Mouse (Mus musculus): ENCODE data around the gene Gpr174. TPM values are rescaled to one million over a fixed set of nuclear protein-coding genes. Genes with fewer than 3 reads are reported as not detected.
"Not testable (repeated sequence)": the region's sequence is repeated elsewhere in the genome, so short reads cannot be mapped to it uniquely, and the experiment has no call there.

Gene Gpr174
- 0.07 and 1.8 TPM in 2 replicates for total RNA-seq (2021)
- long read RNA-seq, experiment 1 = 0 reads
- long read RNA-seq, experiment 2 = 0 reads

- DNase-seq = no peak
Measured at GRCm38 (mm10) chrX:107255486-107256227, at the start of gene Gpr174. Gene Gpr174, plus strand, starts transcription at chrX:107255878.

DNA sequence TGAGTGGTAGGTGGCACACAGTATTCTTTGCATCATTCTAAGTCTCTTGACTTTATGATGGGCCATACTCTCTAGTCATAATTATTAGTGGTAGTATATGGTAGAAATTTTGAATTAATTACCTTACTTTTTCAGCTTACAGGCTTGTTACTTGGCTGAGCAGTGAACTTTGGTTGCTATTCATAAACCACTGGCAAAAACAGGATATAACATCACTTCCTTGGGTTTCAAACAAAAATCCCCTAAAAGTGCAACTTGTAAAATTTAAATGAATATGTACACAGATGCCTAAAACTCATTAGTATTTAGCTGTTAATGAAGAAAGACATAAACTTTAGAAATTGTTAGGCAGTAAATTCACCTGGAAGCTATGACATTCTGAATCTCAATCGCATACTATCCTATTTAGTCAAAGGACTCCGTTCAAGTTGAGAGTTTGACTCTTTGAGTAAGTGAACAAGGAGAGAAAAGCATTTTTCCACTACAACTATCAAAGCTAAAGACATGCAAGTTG is 38.0 kb upstream of the Gpr174 start:
- no peak for DNase-seq

DNA sequence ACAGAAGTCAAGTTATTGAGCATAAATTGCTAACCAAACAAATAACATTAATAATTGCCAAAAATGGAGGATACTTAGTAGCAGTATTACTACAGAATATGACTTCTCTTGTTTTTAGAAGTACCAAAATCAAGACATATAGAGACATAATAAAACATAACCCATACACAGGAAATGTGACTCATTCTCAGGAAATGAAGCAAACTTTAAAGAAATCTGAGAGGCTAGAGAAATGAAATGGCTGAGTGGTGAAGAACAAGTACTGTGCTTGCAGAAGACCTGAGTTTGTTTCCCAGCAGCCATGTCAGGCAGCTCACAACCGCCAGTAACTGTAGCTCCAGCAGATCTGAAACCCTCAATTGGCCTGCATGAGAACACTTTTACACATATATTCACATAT is 30.8 kb upstream of the Gpr174 start:
- no peak for DNase-seq

GRCm38 (mm10) chrX:107231214-107231613 is 24.5 kb upstream of the Gpr174 start:
- no peak for DNase-seq

- no peak for DNase-seq
Measured at GRCm38 (mm10) chrX:107234655-107235054, 21.0 kb upstream of the Gpr174 start.

- DNase-seq = no peak
Measured at GRCm38 (mm10) chrX:107236461-107236860, 19.2 kb upstream of the Gpr174 start.

DNA sequence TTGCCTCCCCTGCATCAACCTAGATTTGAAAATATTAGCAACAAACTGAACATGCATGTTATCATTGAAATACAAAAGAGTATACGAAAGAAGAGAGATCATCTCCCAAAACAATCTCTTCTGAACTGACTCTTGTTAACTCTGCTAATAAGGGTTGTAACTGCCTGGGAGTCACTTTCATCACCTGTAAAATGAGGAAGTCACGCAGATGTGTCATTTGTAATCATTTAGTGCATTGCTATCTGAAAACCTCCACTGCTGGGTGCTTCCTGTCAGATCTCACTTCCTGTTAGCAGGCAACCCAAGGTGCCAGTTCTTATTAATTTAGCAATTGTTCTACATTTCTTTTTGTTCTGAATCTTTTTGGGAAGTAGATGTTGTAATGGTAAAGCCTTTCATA is 5.3 kb upstream of the Gpr174 start:
- no peak for DNase-seq

DNA sequence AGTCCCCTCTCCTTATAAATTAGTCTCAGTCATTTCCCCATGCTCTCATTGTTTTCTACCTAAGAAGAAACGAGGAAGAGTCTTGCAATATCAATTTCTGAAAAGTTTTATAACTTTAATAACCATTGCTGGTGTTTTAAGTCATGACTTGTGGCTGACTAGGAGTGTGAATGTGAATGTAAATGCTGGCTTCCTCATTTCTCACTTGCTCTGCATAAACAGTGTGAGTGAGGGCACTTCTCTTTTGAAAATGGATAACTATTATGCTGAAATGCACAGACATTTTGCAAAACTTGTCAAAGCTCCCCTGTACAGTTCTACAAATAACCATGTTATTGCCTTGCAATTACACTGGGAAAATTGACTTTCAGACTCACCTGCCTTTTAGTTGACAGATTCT is 8.9 kb downstream of the Gpr174 start:
- DNase-seq = no peak

GRCm38 (mm10) chrX:107277606-107278005 is 21.9 kb downstream of the Gpr174 start:
- no peak for DNase-seq

DNA sequence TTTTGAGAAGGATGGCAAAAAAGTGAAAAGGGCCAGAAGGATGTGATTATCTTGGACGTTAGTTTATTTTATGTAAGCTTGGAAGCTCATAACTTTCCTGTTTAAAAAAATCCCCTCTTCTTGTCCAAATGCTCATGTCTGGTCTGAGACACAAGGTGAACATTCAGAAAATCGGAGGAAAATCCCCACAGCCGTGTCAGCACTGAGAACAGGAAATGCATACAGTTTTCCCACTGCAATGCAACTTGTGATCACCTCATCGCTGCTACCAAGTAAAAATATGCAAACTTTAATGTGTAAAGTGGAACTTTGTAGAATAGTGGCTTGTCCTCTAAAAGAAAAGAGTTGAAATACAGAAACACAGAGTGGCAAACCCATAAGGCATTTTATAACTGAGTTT is 28.5 kb downstream of the Gpr174 start:
- DNase-seq = no peak

DNA sequence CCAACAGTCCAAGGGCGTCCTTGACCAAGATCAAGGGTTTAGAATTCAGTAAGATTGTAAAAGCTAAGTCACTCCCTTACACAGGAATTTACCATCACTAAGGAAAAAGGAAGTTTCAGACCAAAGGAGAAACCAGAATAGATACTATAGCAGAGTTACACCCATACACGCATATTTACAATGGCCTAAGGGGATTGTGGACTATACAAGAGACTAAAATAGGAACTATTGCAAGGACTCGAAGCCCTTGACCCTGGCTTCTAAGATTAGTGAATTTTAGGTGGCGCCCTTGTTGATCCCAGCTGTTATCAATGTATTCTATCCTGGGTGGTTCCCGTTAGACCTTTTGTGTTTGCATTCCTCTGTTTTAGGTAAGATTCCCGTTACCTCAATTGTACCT is 42.2 kb downstream of the Gpr174 start:
- not testable (repeated sequence) for DNase-seq

GRCm38 (mm10) chrX:107298761-107299160 is 43.1 kb downstream of the Gpr174 start:
- DNase-seq = no peak

DNA sequence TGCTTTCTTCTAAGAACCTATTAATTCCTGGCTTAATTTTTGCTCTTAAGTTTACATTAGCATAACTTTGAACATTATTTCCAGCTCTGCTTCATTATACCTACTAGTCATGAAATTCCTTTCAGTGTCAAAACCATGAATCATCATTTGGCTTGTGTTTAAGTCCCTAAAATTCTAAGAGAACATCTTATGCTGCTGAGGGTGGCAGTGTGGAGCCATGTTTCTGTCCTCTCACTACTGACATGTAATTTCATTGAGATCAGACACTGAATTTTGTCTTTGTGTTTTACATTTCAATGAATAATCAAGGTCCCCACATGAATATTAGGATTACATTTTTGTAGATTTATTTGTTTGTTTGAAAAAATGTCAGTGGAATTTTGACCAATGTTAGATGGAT is 50.8 kb downstream of the Gpr174 start:
- DNase-seq = no peak

DNA sequence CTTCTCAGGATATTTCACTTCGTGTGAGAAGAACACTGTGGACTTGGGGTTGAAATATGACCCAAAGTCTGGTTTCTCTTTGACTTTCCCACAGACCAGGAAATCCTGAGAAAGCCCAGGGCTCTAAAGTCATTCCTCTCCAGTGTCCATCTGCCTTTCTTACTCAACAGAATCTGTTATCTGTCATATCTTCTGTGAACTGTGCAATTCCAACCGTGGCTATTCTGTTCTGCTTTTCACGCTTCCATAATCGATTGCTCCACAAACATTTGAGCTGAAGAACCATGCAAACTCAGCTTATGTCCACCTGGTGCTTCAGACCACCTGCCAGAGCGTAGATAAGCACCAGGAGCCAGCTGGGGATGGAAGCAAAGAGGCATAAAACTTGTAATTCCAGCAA is 56.9 kb downstream of the Gpr174 start:
- DNase-seq = no peak

DNA sequence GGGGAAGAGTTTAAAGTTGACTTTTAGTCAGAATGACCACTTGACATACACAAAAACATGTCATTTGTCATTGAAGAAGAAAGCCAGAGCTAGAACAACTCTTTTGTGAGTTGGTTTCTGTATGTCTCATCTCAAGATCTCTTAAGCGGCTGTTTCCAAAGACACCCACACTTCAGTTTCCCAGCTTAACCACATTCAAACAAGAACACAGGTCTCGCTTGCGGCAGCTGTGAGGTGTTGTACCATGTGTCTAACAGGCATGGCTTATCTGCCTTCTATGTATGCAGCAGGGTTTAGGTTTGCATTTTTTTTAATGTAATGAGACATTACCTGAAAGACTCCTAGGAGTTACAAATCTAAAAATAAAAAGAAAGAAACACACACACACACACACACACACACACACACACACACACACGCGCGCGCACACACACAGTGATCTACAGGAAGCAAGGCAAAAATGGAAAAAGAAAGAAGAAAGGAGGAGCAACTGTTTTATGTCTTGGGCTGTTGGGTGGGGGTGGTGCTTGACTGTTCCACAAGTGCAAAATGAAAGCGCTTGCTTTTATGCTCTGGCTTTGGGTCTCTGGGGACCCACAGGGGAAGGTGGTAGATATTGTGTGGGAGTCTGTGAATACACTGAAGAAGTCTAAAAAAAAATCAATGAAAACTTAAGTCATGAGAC is 70.2 kb downstream of the Gpr174 start:
- DNase-seq = no peak

GRCm38 (mm10) chrX:107329849-107330248 is 74.2 kb downstream of the Gpr174 start:
- no peak for DNase-seq

- no peak for DNase-seq
Measured at GRCm38 (mm10) chrX:107336609-107337008, 80.9 kb downstream of the Gpr174 start.

GRCm38 (mm10) chrX:107341980-107342379 is 86.3 kb downstream of the Gpr174 start:
- DNase-seq = peak; percentile 13

Other genes starting within 250 kb of the Gpr174 start
- 0.37 and 3.3 TPM in 2 replicates for gene P2ry10, start 167.4 kb upstream of the Gpr174 start, total RNA-seq (2021)
- 1.4 and 2.5 TPM in 2 replicates for gene P2ry10b, start 107.0 kb upstream of the Gpr174 start, total RNA-seq (2021)
- 25.0 and 33.3 TPM in 2 replicates for gene Itm2a, start 147.5 kb downstream of the Gpr174 start, total RNA-seq (2021)

Data from adrenal gland, postnatal 14 days (tissue).